Mouse (Mus musculus) liver, adult 2 months (tissue): ENCODE measurements around the gene Atp8a2. TPM values are rescaled to one million over a fixed set of nuclear protein-coding genes. Genes with fewer than 3 reads are reported as not detected.
A peak's percentile ranks its signal among the peaks of the same experiment; 100 is the strongest.

Experiments
- DNase-seq: peaks from one replicate; pipeline ENCODE4 v3.0.0-alpha.2; 2011; ENCODE audit warnings: low read depth, low spot score; ENCODE audit errors: extremely low read depth
- H3K27ac ChIP-seq: fragments of 200-500 bp; replicated peaks from 2 replicates; pipeline ENCODE4 v1.5.1; 2012; ENCODE audit warnings: low read depth, mild to moderate bottlenecking, control low read depth, inconsistent platforms, low read length; ENCODE audit not compliant: insufficient read depth
- H3K27me3 ChIP-seq: fragments of 200-500 bp; 2 replicates; pipeline ENCODE4 v1.6.1; 2012; ENCODE audit warnings: mild to moderate bottlenecking, moderate library complexity, low read length, inconsistent platforms; ENCODE audit not compliant: control insufficient read depth, insufficient read depth
- H3K36me3 ChIP-seq: fragments of 200-500 bp; 2 replicates; pipeline ENCODE4 v1.6.1; 2012; ENCODE audit warnings: low read length, inconsistent platforms; ENCODE audit not compliant: control insufficient read depth, insufficient read depth
- H3K4me1 ChIP-seq: fragments of 200-500 bp; 2 replicates; pipeline ENCODE4 v1.6.1; 2011; ENCODE audit warnings: low read length; ENCODE audit not compliant: control insufficient read depth, insufficient read depth
- H3K4me3 ChIP-seq: fragments of 200-500 bp; 2 replicates; pipeline ENCODE4 v1.5.1; 2011; ENCODE audit warnings: low read depth, mild to moderate bottlenecking, control low read depth, low read length, moderate library complexity; ENCODE audit not compliant: insufficient read depth
- H3K79me2 ChIP-seq: fragments of 200-500 bp; 2 replicates; pipeline ENCODE4 v1.6.1; 2012; ENCODE audit warnings: inconsistent platforms, mild to moderate bottlenecking, low read length, moderate library complexity; ENCODE audit not compliant: control insufficient read depth, insufficient read depth
- H3K9ac ChIP-seq: fragments of 200-500 bp; 2 replicates; pipeline ENCODE4 v1.6.1; 2012; ENCODE audit warnings: low read depth, mild to moderate bottlenecking, control low read depth, inconsistent platforms, low read length
- CTCF ChIP-seq: fragments of 200-500 bp; IDR thresholded peaks from 2 replicates; pipeline ENCODE4 v1.5.1; 2011; ENCODE audit warnings: low read depth, low read length, control low read depth
- POLR2A ChIP-seq: fragments of 200-500 bp; IDR thresholded peaks from 2 replicates; pipeline ENCODE4 v1.6.1; 2011; ENCODE audit warnings: low read length, control low read depth; ENCODE audit not compliant: insufficient read depth; ENCODE audit errors: extremely low read depth
- WGBS: fragments of 180-500 bp; shearing (Covaris S2); methylation state at CpG from one replicate; pipeline ENCODE4 v1.1.7; 2018; 5-methylcytosine and 5-hydroxymethylcytosine counted together
- polyA plus RNA-seq: library from polyadenylated mRNA; depleted of rRNA; stranded (reverse); fragments of >200 nt; gene quantifications from 2 replicates; pipeline ENCODE4 v1.2.3, GENCODE M21; 2012
- total RNA-seq: library from RNA; depleted of rRNA; stranded (reverse); fragments of >200 nt; gene quantifications from 2 replicates; pipeline ENCODE4 v1.2.3, GENCODE M21; 2014

Atp8a2 gene
- total and polyA plus RNA-seq, 2 experiments: 0.02 to 0.18 TPM

GRCm38 (mm10) chr14:59883517-59884069 lies 313.4 kb downstream of the Atp8a2 start:
- DNase-seq: no peak
- Histone ChIP-seq H3K36me3 (no peaks in the 10 kb centered on the region), H3K4me1 (no peaks in the 10 kb centered on the region), H3K4me3 (no peak overlapping the region), H3K79me2 (no peaks in the 10 kb centered on the region), H3K27ac (no peak overlapping the region), H3K27me3 (no peaks in the 10 kb centered on the region), H3K9ac (no peak overlapping the region)
- TF ChIP-seq CTCF (no peak), POLR2A (no peak)
- 95% methylated on average over 10 of the region's 10 CpGs for WGBS

- WGBS: 44% methylated on average over 3 of the region's 3 CpGs
- DNase-seq: peak; percentile 1
- no peaks in the 10 kb centered on the region for H3K79me2 ChIP-seq
- H3K4me1 ChIP-seq: no peaks in the 10 kb centered on the region
- no peaks in the 10 kb centered on the region for H3K36me3 ChIP-seq
- TF ChIP-seq POLR2A (no peak), CTCF (no peak)
- no peak overlapping the region for H3K27ac ChIP-seq
- no peaks in the 10 kb centered on the region for H3K27me3 ChIP-seq
- H3K9ac ChIP-seq: no peak overlapping the region
- no peak overlapping the region for H3K4me3 ChIP-seq
These were observed 316.1 kb downstream of the Atp8a2 start for GRCm38 (mm10) chr14:59880829-59881228.

GRCm38 (mm10) chr14:59878248-59878647 lies 318.7 kb downstream of the Atp8a2 start:
- H3K79me2 ChIP-seq: no peaks in the 10 kb centered on the region
- no peaks in the 10 kb centered on the region for H3K4me1 ChIP-seq
- TF ChIP-seq POLR2A (no peak), CTCF (no peak)
- H3K9ac ChIP-seq: no peak overlapping the region
- WGBS: 82% methylated on average over 3 of the region's 3 CpGs
- no peaks in the 10 kb centered on the region for H3K36me3 ChIP-seq
- no peak for DNase-seq
- H3K27ac ChIP-seq: no peak overlapping the region
- H3K27me3 ChIP-seq: no peaks in the 10 kb centered on the region
- no peak overlapping the region for H3K4me3 ChIP-seq

- H3K36me3 ChIP-seq: no peaks in the 10 kb centered on the region
- no peaks in the 10 kb centered on the region for H3K79me2 ChIP-seq
- no peaks in the 10 kb centered on the region for H3K27me3 ChIP-seq
- no peak overlapping the region for H3K27ac ChIP-seq
- H3K4me3 ChIP-seq: no peak overlapping the region
- no peak for TF ChIP-seq POLR2A
- TF ChIP-seq CTCF: no peak
- H3K9ac ChIP-seq: no peak overlapping the region
- 78% methylated on average over 2 of the region's 2 CpGs for WGBS
- no peaks in the 10 kb centered on the region for H3K4me1 ChIP-seq
- DNase-seq: no peak
These were observed 320.5 kb downstream of the Atp8a2 start for GRCm38 (mm10) chr14:59876525-59876924.

- H3K4me1 ChIP-seq: no peaks in the 10 kb centered on the region
- H3K27me3 ChIP-seq: no peaks in the 10 kb centered on the region
- no peak overlapping the region for H3K9ac ChIP-seq
- no peak overlapping the region for H3K4me3 ChIP-seq
- WGBS: 86% methylated on average over 7 of the region's 7 CpGs
- DNase-seq: no peak
- no peaks in the 10 kb centered on the region for H3K79me2 ChIP-seq
- no peaks in the 10 kb centered on the region for H3K36me3 ChIP-seq
- TF ChIP-seq POLR2A: no peak
- no peak for TF ChIP-seq CTCF
- no peak overlapping the region for H3K27ac ChIP-seq
These were observed 328.6 kb downstream of the Atp8a2 start for GRCm38 (mm10) chr14:59868369-59868768.

- WGBS: 83% methylated on average over 7 of the region's 7 CpGs
- no peaks in the 10 kb centered on the region for H3K27me3 ChIP-seq
- H3K4me3 ChIP-seq: no peak overlapping the region
- DNase-seq: no peak
- TF ChIP-seq POLR2A (no peak), CTCF (no peak)
- H3K36me3 ChIP-seq: no peaks in the 10 kb centered on the region
- no peak overlapping the region for H3K27ac ChIP-seq
- no peak overlapping the region for H3K9ac ChIP-seq
- no peaks in the 10 kb centered on the region for H3K4me1 ChIP-seq
- no peaks in the 10 kb centered on the region for H3K79me2 ChIP-seq
These were observed 329.2 kb downstream of the Atp8a2 start for GRCm38 (mm10) chr14:59867749-59868148.
